Mouse (Mus musculus): ENCODE measurements around the gene Snx6.
"Not testable (repeated sequence)": the region's sequence is repeated elsewhere in the genome, so short reads cannot be mapped to it uniquely, and the experiment has no call there.

GRCm38 (mm10) chr12:54831927-54832326, 36.4 kb upstream of the Snx6 start:
- TF ChIP-seq CTCF (IDR thresholded peaks at IDR 0.05; ENCODE audit: borderline replicate concordance, extremely low read depth, insufficient read depth, insufficient read length); POLR2A (IDR thresholded peaks at IDR 0.05; ENCODE audit: borderline replicate concordance, extremely low read depth, insufficient read depth, insufficient read length, poor library complexity, severe bottlenecking): not testable (repeated sequence)
